Mouse (Mus musculus) heart, embryonic 13.5 days (tissue): ENCODE measurements around the gene Cdh6. TPM values are rescaled to one million over a fixed set of nuclear protein-coding genes. Genes with fewer than 3 reads are reported as not detected.

Experiments
- ATAC-seq: fragments of 200-750 bp; cut with Nextera tagmentation; 2 replicates; pipeline ENCODE4 v1.8.0; 2017; ENCODE audit warnings: moderate TSS enrichment; ENCODE audit not compliant: insufficient number of reproducible peaks, low FRiP score, low TSS enrichment; ENCODE audit errors: extremely low read depth
- H3K27ac ChIP-seq: fragments of 300-500 bp; sonication (generic); replicated peaks from 2 replicates; pipeline ENCODE4 v1.5.1; 2015; ENCODE audit warnings: moderate library complexity, mild to moderate bottlenecking, inconsistent platforms
- H3K27me3 ChIP-seq: fragments of 300-500 bp; sonication (generic); replicated peaks from 2 replicates; pipeline ENCODE4 v1.6.1; 2015; ENCODE audit warnings: mild to moderate bottlenecking, inconsistent platforms
- H3K36me3 ChIP-seq: fragments of 300-500 bp; sonication (generic); 2 replicates; pipeline ENCODE4 v1.6.1; 2015; ENCODE audit warnings: mild to moderate bottlenecking, inconsistent platforms
- H3K4me1 ChIP-seq: fragments of 300-500 bp; sonication (generic); 2 replicates; pipeline ENCODE4 v1.6.1; 2015; ENCODE audit warnings: inconsistent platforms
- H3K4me2 ChIP-seq: fragments of 300-500 bp; sonication (generic); 2 replicates; pipeline ENCODE4 v1.6.1; 2015; ENCODE audit warnings: inconsistent platforms, mild to moderate bottlenecking, moderate library complexity
- H3K4me3 ChIP-seq: fragments of 300-500 bp; sonication (generic); 2 replicates; pipeline ENCODE4 v1.5.1; 2015; ENCODE audit warnings: moderate library complexity, mild to moderate bottlenecking, inconsistent platforms
- H3K9ac ChIP-seq: fragments of 300-500 bp; sonication (generic); 2 replicates; pipeline ENCODE4 v1.6.1; 2015; ENCODE audit warnings: inconsistent platforms, mild to moderate bottlenecking, moderate library complexity
- H3K9me3 ChIP-seq: fragments of 300-500 bp; sonication (generic); 2 replicates; pipeline ENCODE4 v1.6.1; 2016; ENCODE audit warnings: inconsistent platforms
- WGBS: fragments of 180-500 bp; shearing (Covaris S2); methylation state at CpG from one replicate; pipeline ENCODE4 v1.1.7; 2015; ENCODE audit warnings: mixed read lengths; 5-methylcytosine and 5-hydroxymethylcytosine counted together
- polyA plus RNA-seq: library from polyadenylated mRNA; unstranded; fragments of >200 nt; fragmentation: Nextera tagmentation; extraction: Ambion mirVana; gene quantifications from 2 replicates; pipeline ENCODE4 v1.2.1, GENCODE M21; 2015

Cdh6 gene
- polyA plus RNA-seq, 1 experiment from 2014 or later = 2.3 TPM

DNA sequence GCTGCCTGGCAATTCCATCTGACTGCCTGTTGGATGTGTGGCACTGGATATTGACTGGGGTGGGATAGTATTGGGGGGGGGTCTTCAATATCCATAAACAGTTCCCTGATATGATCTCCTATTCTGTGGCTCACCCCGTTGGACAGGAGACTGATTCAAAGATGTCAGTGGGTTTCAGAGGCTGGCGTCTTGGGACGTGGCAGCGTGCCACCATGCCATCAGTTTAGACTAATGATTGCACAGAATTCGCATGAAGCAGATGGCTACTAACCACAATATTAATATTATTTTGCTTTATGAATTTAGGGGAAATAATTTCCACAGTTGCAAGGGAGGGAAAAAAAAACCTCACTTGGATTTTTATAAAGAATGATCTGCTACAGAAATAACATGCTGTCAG lies 10.2 kb upstream of the Cdh6 start:
- Histone ChIP-seq H3K4me2 (no peak overlapping the region), H3K27ac (no peak overlapping the region), H3K9me3 (no peaks in the 10 kb centered on the region), H3K4me1 (no peaks in the 10 kb centered on the region), H3K4me3 (no peak overlapping the region), H3K36me3 (no peaks in the 10 kb centered on the region), H3K9ac (no peak overlapping the region), H3K27me3 (no peaks in the 10 kb centered on the region)
- WGBS = 84% methylated on average over 5 of the region's 5 CpGs
- no peak for ATAC-seq

DNA sequence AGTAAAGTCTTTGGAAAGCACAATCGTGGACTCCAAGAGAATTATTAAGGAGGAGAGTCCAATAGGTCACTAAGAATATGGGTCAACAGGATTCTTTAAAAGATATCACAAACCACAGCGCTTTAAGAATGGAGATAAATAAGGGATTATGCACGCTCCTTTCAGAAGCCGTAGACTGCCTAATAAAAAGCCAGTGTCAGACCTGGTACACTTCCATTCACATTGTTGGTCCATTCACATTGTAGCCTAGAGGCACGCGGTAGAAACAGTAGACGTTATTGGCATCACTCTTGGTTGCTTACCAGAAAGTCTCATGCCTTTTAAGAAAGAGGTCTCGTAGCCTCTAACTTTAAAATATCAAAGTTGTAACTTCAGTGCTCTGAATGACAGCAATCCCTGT lies 8.0 kb upstream of the Cdh6 start:
- H3K4me2 ChIP-seq = no peak overlapping the region
- H3K27me3 ChIP-seq = no peaks in the 10 kb centered on the region
- WGBS = 81% methylated on average over 8 of the region's 8 CpGs
- H3K9ac ChIP-seq = no peak overlapping the region
- H3K4me3 ChIP-seq = no peak overlapping the region
- no peaks in the 10 kb centered on the region for H3K4me1 ChIP-seq
- no peak overlapping the region for H3K27ac ChIP-seq
- no peaks in the 10 kb centered on the region for H3K9me3 ChIP-seq
- no peaks in the 10 kb centered on the region for H3K36me3 ChIP-seq
- ATAC-seq = no peak

DNA sequence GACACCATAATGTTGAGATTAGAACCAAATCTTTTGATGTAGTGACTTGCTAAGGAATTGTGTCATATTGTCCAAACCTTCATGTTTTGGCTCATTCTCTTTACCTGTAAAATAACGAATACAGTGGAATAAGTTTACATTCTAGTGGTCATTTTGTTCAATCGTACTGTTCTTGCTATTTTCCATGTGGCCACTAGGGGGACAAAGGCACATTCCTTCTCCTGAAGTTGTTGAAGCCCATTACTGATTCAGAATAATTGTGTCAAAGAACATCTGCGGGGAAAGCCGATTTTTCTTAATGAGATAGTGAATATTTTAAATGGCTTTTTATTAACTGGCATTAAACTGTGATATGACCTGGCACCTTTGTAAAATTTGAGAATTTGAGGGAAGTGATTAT lies 7.5 kb upstream of the Cdh6 start:
- no peak overlapping the region for H3K27ac ChIP-seq
- no peak overlapping the region for H3K4me2 ChIP-seq
- no peaks in the 10 kb centered on the region for H3K9me3 ChIP-seq
- no peaks in the 10 kb centered on the region for H3K4me1 ChIP-seq
- ATAC-seq = no peak
- H3K27me3 ChIP-seq = peaks cover 1% of the 10 kb centered on the region; the same call in 1 of the 2 replicates
- H3K4me3 ChIP-seq = no peak overlapping the region
- WGBS = 33% methylated on average over 4 of the region's 4 CpGs
- H3K9ac ChIP-seq = no peak overlapping the region
- H3K36me3 ChIP-seq = no peaks in the 10 kb centered on the region

DNA sequence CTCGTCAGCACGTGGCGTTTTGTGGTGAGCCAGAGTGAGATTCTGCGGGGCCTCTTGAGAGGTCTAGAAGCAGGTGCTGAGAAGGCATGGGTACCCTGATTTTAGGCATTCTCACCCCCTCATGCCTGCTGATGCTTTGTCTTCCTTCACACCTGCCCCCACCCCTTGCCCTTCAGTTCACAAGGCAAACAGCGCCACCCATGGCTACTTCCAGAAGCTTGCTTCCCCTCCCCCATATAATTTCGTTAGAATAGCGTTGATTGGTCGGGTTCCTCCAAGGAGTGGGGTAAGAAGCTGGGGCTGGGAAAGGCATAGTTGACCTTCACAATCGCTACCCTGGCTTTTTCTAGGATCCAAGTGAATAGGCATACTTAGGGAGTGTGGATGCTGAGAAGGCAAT lies 2.5 kb upstream of the Cdh6 start:
- WGBS = 17% methylated on average over 9 of the region's 9 CpGs

DNA sequence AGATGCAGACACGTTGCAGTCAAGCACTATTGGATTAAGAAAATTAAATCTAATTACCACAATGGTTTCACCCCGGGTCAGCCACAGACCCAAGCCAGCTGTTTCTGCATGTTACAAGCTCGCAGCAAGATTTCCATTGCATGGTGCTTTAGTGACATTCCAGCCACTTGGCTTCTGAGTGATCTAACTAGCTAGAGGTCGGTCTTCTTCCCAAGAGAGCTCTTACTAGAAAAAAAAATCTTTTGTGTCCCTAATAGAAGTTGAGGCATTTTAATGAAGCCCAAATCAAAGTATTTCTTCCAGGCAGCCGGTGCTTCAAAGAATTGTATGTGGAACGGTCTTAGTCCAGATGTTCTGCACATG lies 1.1 kb upstream of the Cdh6 start:
- Histone ChIP-seq H3K27ac (no peak overlapping the region), H3K4me2 (peak overlapping the region; percentile 91), H3K27me3 (peaks cover 12% of the 10 kb centered on the region), H3K9ac (no peak overlapping the region), H3K9me3 (no peaks in the 10 kb centered on the region), H3K4me3 (peak overlapping the region; percentile 65), H3K4me1 (peaks cover 14% of the 10 kb centered on the region), H3K36me3 (no peaks in the 10 kb centered on the region)
- WGBS = 19% methylated on average over 6 of the region's 6 CpGs
- no peak for ATAC-seq

More for the DNA sequence above, 2.5 kb upstream of the Cdh6 start:
- Histone ChIP-seq H3K4me1 (peaks cover 14% of the 10 kb centered on the region), H3K27me3 (peaks cover 12% of the 10 kb centered on the region), H3K4me2 (no peak overlapping the region), H3K36me3 (no peaks in the 10 kb centered on the region), H3K27ac (no peak overlapping the region), H3K9me3 (no peaks in the 10 kb centered on the region), H3K4me3 (no peak overlapping the region), H3K9ac (no peak overlapping the region)
- no peak for ATAC-seq

DNA sequence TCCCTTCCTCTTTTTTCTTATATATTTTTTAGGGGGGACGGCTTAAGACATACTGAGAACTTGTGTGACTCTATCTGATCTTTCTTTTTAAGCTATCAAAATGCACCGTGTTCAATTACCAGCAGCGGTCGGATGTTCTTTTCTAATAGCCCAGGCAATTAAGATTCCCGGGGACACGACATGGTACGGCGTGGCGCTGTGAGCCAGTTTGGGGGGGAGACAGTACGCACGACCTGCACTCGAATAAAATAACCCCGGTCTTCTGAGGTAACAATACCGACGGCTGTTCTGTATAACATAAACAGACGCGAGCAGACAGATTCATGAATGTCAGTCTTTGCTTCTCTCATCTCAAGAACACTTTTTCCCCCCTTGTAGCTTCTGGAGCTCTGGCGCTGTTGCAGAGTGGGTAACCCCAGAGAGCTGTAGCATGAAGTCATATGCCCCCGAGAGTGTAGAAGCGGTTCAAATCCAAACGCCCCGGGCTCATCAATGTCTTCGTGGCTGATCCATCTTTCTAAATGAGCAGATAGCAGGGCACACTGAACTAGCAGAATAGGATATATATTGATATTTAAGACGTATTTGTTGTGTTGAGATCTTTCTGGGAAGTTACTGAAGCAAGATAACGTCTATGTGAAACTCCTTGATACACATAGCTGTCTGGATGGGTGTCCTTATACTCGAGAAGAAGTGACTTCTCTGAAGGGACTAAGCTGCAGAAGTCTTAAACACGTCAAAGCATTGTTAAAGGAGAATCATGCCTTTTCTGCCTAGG lies 554 bp upstream of the Cdh6 start:
- H3K36me3 ChIP-seq = no peaks in the 10 kb centered on the region
- peak overlapping the region; percentile 54; the same call in 1 of the 2 replicates for H3K27ac ChIP-seq
- peak overlapping the region; percentile 65 for H3K4me3 ChIP-seq
- WGBS = 1% methylated on average over 27 of the region's 27 CpGs
- H3K9me3 ChIP-seq = no peaks in the 10 kb centered on the region
- peak overlapping the region; percentile 91 for H3K4me2 ChIP-seq
- H3K4me1 ChIP-seq = peaks cover 14% of the 10 kb centered on the region
- H3K9ac ChIP-seq = peak overlapping the region; percentile 79
- ATAC-seq = no peak
- peaks cover 12% of the 10 kb centered on the region for H3K27me3 ChIP-seq

DNA sequence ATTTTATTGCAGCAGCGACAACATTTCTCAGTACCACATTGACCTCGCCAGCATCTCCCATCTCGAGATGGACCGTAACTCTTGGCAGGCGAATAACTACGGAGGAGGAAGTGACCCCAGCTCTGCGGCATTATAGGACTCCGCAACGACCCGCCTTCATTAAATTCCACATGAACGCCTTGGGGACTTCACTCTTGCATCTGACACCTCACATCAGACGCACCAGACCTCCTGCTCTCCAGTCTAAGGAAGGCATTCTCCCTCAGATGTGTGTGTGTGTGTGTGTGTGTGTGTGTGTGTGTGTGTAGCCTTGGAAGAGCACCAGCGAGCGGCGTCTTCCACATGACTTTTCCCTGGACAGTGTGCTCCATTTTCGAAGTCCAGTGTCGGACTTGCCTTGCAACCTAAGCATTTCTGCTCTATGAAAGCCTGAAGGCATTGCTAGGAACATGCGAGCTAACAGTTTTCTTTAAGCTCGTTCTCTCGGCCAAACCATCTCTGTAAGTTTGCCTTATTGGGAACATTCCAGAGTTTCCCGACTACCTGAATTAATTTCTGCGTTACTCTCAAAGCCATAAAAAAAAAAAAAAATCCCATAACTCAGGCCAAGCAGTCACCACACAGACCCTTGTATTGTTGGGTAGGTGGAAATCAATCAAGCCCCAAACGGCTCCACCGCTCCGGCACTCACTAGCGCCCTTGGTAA lies 957 bp downstream of the Cdh6 start:
- H3K9me3 ChIP-seq = no peaks in the 10 kb centered on the region
- H3K36me3 ChIP-seq = no peaks in the 10 kb centered on the region
- ATAC-seq = no peak
- peak overlapping the region; percentile 91 for H3K4me2 ChIP-seq
- H3K27ac ChIP-seq = peak overlapping the region; percentile 54; the same call in 1 of the 2 replicates
- peak overlapping the region; percentile 65 for H3K4me3 ChIP-seq
- H3K27me3 ChIP-seq = peaks cover 12% of the 10 kb centered on the region
- under 1% methylated on average over 26 of the region's 26 CpGs for WGBS
- H3K9ac ChIP-seq = peak overlapping the region; percentile 79
- peaks cover 14% of the 10 kb centered on the region for H3K4me1 ChIP-seq

DNA sequence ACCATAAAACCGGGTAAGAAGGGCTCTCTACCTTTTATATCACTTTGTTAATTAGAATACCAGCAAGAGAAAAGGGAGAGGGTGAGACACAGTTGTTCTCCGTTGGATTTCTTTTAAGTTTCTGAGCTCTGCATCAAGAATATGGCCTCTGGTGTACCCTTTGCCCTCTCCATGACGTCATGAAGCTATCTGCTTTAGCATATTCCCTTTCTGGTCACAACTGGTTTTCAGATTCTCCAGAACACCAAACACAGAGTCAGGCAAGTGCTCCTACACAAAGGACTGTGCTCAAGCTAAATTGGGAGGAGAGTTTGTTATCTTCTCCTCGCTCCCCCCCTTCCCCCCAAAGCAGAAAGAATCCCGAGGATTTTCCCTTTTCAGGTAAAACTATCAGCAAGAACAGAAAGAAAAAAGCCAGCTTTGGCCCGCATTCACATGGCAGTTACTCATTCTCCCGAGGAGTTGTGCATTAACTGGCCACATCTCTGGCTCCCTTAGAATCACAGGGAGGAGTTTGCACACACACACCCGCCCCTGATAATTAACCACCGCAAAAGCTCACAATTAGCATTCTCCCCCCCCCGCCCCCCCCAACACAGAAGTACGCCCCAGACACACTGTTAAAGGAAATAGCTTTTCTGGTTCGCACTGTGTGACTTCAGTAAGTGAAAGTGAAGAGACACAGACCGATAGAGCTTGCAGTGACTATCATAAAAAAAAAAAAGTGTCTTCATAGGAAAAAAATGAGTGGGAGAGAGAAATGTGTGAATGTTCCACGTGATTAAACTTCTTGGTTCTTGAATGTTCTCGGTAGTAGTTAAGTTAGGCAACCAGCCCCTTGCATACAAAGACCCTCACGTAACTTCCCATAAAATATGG lies 1.8 kb downstream of the Cdh6 start:
- WGBS = 4% methylated on average over 16 of the region's 16 CpGs
- H3K9ac ChIP-seq = peak overlapping the region; percentile 79

DNA sequence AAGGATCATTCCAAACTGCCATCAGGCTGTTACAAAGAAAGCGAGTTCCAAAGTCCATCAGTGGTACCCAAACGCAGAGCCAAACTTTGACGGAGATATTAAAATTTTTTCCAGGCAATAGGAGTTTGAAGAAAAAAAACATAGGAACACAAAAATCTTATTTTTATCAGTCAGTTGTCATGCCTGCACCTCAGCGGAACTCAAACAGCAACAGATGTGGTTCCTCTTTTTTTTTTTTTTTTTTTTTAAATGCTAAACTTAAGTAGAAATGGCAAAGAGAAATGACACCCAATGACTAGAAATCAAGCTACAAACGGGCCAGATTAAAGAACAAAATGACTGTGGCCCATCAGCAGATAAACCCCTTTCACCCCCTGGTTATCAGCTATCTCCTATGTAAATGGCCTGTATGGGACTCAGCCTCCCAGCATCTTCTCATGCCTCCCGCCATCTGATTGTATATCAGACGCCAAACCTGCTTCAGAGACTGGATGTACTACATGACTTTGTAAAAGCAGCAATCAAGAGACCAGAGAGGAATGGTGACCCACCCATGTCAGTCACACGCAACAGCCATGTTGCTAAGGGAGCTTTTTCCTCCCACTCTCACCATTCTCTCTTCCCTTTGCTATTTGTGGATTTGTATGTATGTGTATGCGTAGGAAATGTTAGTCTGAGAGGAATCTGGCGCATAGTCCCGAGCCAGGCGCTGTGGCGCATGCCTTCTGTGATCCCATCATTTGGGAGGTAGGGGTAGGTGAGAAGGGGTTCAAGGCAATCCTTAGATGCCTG lies 8.2 kb downstream of the Cdh6 start:
- H3K4me2 ChIP-seq = no peak overlapping the region
- H3K9me3 ChIP-seq = no peaks in the 10 kb centered on the region
- H3K27me3 ChIP-seq = no peaks in the 10 kb centered on the region
- 76% methylated on average over 13 of the region's 13 CpGs for WGBS
- no peaks in the 10 kb centered on the region for H3K4me1 ChIP-seq
- H3K27ac ChIP-seq = no peak overlapping the region
- H3K36me3 ChIP-seq = no peaks in the 10 kb centered on the region
- no peak for ATAC-seq
- H3K9ac ChIP-seq = no peak overlapping the region
- no peak overlapping the region for H3K4me3 ChIP-seq

More for the DNA sequence above, 1.8 kb downstream of the Cdh6 start:
- Histone ChIP-seq H3K27ac (no peak overlapping the region), H3K36me3 (no peaks in the 10 kb centered on the region), H3K4me3 (peak overlapping the region; percentile 65), H3K4me1 (peaks cover 14% of the 10 kb centered on the region), H3K27me3 (peaks cover 12% of the 10 kb centered on the region), H3K9me3 (no peaks in the 10 kb centered on the region), H3K4me2 (peak overlapping the region; percentile 91)
- ATAC-seq = no peak

DNA sequence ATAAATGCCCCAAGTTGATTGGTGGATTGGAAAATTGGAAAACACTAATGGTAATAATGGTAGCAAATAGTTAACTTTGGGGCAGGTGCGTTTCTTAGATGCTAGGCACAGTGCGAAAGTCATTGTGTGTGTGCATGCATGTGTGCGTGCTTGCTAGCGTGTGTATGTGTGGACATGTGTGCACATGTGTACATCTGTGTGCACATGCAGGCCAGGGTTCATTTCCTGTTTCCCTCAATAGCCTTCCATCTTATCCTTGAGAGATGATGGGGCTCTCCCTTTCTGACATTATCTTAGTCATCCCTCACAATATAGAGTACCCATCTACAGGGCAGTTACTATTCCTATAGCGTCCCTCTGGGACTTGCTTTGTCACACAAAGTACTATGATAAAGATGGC lies 17.7 kb downstream of the Cdh6 start:
- Histone ChIP-seq H3K4me3 (no peak overlapping the region), H3K9ac (no peak overlapping the region), H3K27me3 (no peaks in the 10 kb centered on the region), H3K27ac (no peak overlapping the region), H3K4me2 (no peak overlapping the region), H3K4me1 (0 out of 2 replicates have a peak, but pooled peaks cover 5% of the 10 kb centered on the region), H3K36me3 (no peaks in the 10 kb centered on the region), H3K9me3 (no peaks in the 10 kb centered on the region)
- no peak for ATAC-seq
- 84% methylated on average over 5 of the region's 5 CpGs for WGBS
